Mouse (Mus musculus): ENCODE results near the gene Lypla2. TPM values are rescaled to one million over a fixed set of nuclear protein-coding genes. Genes with fewer than 3 reads are reported as not detected.
"Not testable (repeated sequence)": the region's sequence is repeated elsewhere in the genome, so short reads cannot be mapped to it uniquely, and the experiment has no call there.

Lypla2 gene
- polyA plus RNA-seq, 1 experiment from 2014 or later = 204 TPM

DNA sequence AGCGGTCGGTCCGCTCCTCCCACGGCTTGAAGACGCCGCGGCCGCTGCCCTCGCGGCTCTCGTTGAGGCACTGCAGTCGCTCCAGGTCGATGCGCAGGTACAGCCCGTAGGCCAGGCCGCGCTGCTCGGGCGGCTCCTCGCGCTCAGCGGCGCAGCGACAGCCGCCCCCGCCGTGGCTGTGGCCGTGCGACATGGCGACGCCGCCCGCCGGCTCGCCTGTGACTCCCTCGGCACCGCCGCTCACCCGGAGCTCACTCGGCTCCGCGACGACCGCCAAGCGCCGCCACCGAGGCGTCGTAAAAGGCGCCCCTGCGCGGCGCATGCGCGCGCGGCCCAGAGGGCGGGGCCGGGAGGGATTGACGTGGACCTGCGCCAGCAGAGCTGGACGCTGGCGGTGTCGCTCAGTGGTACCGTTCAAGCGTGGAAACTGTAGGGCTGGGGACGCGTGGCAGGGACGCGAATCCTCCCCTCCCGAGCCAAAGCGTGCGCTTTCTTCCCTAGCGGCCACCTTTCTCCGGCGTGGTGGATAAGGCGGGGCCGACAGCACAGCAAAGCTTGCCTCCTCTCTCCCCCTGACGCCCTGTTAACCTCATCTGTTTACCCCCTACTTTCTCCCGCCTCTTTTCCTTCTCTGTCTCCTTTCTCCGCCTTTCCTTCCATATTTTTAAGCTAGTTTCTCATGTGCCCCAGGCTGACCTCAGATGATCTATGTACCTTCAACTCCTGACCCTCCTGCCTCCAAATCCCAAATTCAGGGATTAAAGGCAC lies 14.7 kb upstream of the Lypla2 start, which contains the start of gene Pithd1:
Pithd1 (minus strand) TSS at position 322 of the 768 bp plus-strand sequence.
- H3K9me3 ChIP-seq = no peaks in the 10 kb centered on the region

GRCm38 (mm10) chr4:135986301-135986942 lies 14.0 kb upstream of the Lypla2 start:
- no peak for DNase-seq (ENCODE audit: extremely low spot score, low spot score)
- 10% methylated on average over 23 of the region's 23 CpGs for WGBS
- peak overlapping the region; percentile 99 for H3K4me3 ChIP-seq

More for the DNA sequence above, 14.7 kb upstream of the Lypla2 start, which contains the start of gene Pithd1:
- DNase-seq (ENCODE audit: extremely low spot score, low spot score) = peak; percentile 89
- peaks cover 34% of the 10 kb centered on the region for H3K36me3 ChIP-seq (replicated peaks)
- no peaks in the 10 kb centered on the region for H3K27me3 ChIP-seq (ENCODE audit: poor library complexity, severe bottlenecking)
- peak within 1 kb of the TSS; percentile 99 for H3K4me3 ChIP-seq
- H3K4me1 ChIP-seq = peaks cover 30% of the 10 kb centered on the region
- WGBS = under 1% methylated on average over 80 of the region's 81 CpGs
- peak within 1 kb of the TSS; percentile 94 for H3K27ac ChIP-seq

GRCm38 (mm10) chr4:135985769-135986168 lies 13.3 kb upstream of the Lypla2 start:
- peaks cover 47% of the 10 kb centered on the region for H3K36me3 ChIP-seq (replicated peaks)
- no peaks in the 10 kb centered on the region for H3K27me3 ChIP-seq (ENCODE audit: poor library complexity, severe bottlenecking)
- no peaks in the 10 kb centered on the region for H3K9me3 ChIP-seq
- WGBS = 92% methylated on average over 7 of the region's 7 CpGs
- peak overlapping the region; percentile 99 for H3K4me3 ChIP-seq
- DNase-seq (ENCODE audit: extremely low spot score, low spot score) = no peak
- peaks cover 30% of the 10 kb centered on the region for H3K4me1 ChIP-seq
- 0 out of 2 replicates have a peak overlapping the region, but pooled peaks have one; percentile 94 for H3K27ac ChIP-seq

More at GRCm38 (mm10) chr4:135986301-135986942, 14.0 kb upstream of the Lypla2 start:
- H3K27ac ChIP-seq = peak overlapping the region; percentile 94
- H3K36me3 ChIP-seq (replicated peaks) = peaks cover 41% of the 10 kb centered on the region
- no peaks in the 10 kb centered on the region for H3K9me3 ChIP-seq
- H3K4me1 ChIP-seq = peaks cover 30% of the 10 kb centered on the region
- H3K27me3 ChIP-seq (ENCODE audit: poor library complexity, severe bottlenecking) = no peaks in the 10 kb centered on the region

DNA sequence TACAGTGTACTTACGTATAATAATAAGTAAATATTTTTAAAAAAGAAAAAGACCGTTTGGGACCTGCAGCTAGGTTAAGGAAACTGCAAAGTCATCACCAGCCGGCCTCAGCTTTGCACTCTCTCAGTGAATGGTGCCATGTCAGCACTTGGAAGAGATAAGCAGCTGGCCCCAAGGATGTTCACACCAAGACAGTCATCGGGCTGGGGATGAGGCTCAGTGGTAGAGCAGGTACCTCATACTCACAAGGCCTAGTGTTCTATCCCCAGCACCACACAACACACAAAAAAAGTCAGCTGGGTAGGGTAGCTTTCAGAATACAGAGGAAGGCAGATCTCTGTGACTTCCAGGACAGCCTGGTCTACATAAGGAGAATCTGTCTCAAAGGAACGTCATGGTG lies 12.8 kb upstream of the Lypla2 start:
- Histone ChIP-seq H3K9me3 (no peaks in the 10 kb centered on the region), H3K27me3 (ENCODE audit: poor library complexity, severe bottlenecking) (no peaks in the 10 kb centered on the region), H3K4me3 (peak overlapping the region; percentile 99; the same call in 1 of the 2 replicates), H3K36me3 (replicated peaks) (peaks cover 53% of the 10 kb centered on the region), H3K27ac (no peak overlapping the region), H3K4me1 (peaks cover 30% of the 10 kb centered on the region)
- DNase-seq (ENCODE audit: extremely low spot score, low spot score) = no peak
- WGBS = 90% methylated on average over 5 of the region's 5 CpGs

- no peak for DNase-seq (ENCODE audit: extremely low spot score, low spot score)
- Histone ChIP-seq H3K4me3 (no peak overlapping the region), H3K27ac (no peak overlapping the region), H3K36me3 (replicated peaks) (peaks cover 57% of the 10 kb centered on the region), H3K4me1 (peaks cover 30% of the 10 kb centered on the region), H3K27me3 (ENCODE audit: poor library complexity, severe bottlenecking) (no peaks in the 10 kb centered on the region), H3K9me3 (no peaks in the 10 kb centered on the region)
- WGBS = 90% methylated on average over 5 of the region's 5 CpGs
Observed at GRCm38 (mm10) chr4:135984556-135984955, 12.1 kb upstream of the Lypla2 start.

GRCm38 (mm10) chr4:135981524-135982063 lies 9.2 kb upstream of the Lypla2 start:
- Histone ChIP-seq H3K27me3 (ENCODE audit: poor library complexity, severe bottlenecking) (no peaks in the 10 kb centered on the region), H3K4me3 (no peak overlapping the region), H3K4me1 (peaks cover 15% of the 10 kb centered on the region), H3K9me3 (no peaks in the 10 kb centered on the region), H3K27ac (no peak overlapping the region), H3K36me3 (replicated peaks) (peaks cover 84% of the 10 kb centered on the region)
- DNase-seq (ENCODE audit: extremely low spot score, low spot score) = no peak
- 76% methylated on average over 7 of the region's 7 CpGs for WGBS

DNA sequence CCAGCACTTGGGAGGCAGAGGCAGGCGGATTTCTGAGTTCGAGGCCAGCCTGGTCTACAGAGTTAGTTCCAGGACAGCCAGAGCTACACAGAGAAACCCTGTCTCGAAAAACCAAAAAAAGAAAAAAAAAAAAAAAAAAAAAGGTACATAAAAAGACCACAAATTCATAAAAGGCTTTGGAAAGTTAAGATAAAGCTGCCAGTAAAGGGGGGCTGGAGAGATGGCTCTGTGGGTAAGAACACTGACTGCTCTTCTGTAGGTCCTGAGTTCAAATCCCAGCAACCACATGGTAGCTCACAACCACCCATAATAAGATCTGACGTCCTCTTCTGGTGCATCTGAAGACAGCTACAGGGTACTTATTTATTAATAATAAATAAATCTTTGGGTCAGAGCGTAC lies 7.8 kb upstream of the Lypla2 start:
- not testable (repeated sequence) for H3K27me3 ChIP-seq (ENCODE audit: poor library complexity, severe bottlenecking); DNase-seq (ENCODE audit: extremely low spot score, low spot score); H3K27ac ChIP-seq; H3K9me3 ChIP-seq; H3K4me1 ChIP-seq; H3K4me3 ChIP-seq
- peaks cover 95% of the 10 kb centered on the region for H3K36me3 ChIP-seq (replicated peaks)
- WGBS = 93% methylated on average over 5 of the region's 5 CpGs

- peaks cover 19% of the 10 kb centered on the region for H3K4me1 ChIP-seq
- no peaks in the 10 kb centered on the region for H3K9me3 ChIP-seq
- no peak overlapping the region for H3K4me3 ChIP-seq
- H3K27ac ChIP-seq = no peak overlapping the region
- peaks cover 72% of the 10 kb centered on the region for H3K36me3 ChIP-seq (replicated peaks)
- no peaks in the 10 kb centered on the region for H3K27me3 ChIP-seq (ENCODE audit: poor library complexity, severe bottlenecking)
- WGBS = 96% methylated on average over 12 of the region's 12 CpGs
- DNase-seq (ENCODE audit: extremely low spot score, low spot score) = no peak
Observed at GRCm38 (mm10) chr4:135976146-135976545, 3.7 kb upstream of the Lypla2 start.

- H3K4me1 ChIP-seq = peaks cover 34% of the 10 kb centered on the region
- no peaks in the 10 kb centered on the region for H3K9me3 ChIP-seq
- peaks cover 73% of the 10 kb centered on the region for H3K36me3 ChIP-seq (replicated peaks)
- WGBS = 76% methylated on average over 13 of the region's 13 CpGs
- no peaks in the 10 kb centered on the region for H3K27me3 ChIP-seq (ENCODE audit: poor library complexity, severe bottlenecking)
- no peak for DNase-seq (ENCODE audit: extremely low spot score, low spot score)
- H3K27ac ChIP-seq = peak overlapping the region; percentile 93
- H3K4me3 ChIP-seq = peak overlapping the region; percentile 100
Observed at GRCm38 (mm10) chr4:135972911-135973811, 735 bp upstream of the Lypla2 start.

DNA sequence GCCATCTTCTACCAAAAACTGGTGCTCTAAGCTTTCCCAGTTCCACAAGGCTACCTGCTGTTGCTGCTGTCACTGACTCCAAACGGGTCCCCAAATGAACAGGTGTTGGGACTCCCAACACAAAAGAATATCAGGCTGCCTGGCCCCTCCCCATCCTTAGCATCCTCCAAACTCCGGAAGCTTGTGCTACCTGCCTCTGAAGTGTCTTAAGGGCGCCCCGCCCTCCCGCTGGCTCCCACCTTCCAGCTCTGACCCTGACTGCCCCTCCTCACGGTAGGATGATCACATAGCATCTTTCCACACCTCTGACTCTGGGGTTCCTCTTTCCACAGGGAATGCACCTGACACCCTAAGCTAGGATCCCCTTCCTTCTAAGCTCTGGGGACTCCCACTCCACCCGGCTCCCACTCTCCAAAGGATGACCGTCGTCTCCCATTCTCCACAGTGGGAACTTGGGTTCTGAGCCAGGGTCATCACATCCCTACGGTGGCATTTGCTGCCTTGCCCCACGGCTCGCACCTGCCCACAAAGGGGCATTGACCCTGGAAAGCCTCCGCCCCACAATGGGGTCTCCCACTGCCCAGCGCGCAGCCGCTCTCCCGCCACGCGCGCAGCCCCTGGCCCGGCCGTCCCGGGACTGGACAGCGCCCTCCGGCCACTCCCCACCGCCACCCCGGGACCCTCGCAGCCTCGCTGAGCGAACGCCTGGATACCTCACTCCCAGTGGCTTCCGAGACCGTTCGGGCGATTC lies 446 bp downstream of the Lypla2 start:
- peaks cover 75% of the 10 kb centered on the region for H3K36me3 ChIP-seq (replicated peaks)
- no peaks in the 10 kb centered on the region for H3K27me3 ChIP-seq (ENCODE audit: poor library complexity, severe bottlenecking)
- peak overlapping the region; percentile 100 for H3K4me3 ChIP-seq
- no peaks in the 10 kb centered on the region for H3K9me3 ChIP-seq
- H3K27ac ChIP-seq = peak overlapping the region; percentile 93
- no peak for DNase-seq (ENCODE audit: extremely low spot score, low spot score)
- WGBS = under 1% methylated on average over 35 of the region's 35 CpGs
- peaks cover 35% of the 10 kb centered on the region for H3K4me1 ChIP-seq

DNA sequence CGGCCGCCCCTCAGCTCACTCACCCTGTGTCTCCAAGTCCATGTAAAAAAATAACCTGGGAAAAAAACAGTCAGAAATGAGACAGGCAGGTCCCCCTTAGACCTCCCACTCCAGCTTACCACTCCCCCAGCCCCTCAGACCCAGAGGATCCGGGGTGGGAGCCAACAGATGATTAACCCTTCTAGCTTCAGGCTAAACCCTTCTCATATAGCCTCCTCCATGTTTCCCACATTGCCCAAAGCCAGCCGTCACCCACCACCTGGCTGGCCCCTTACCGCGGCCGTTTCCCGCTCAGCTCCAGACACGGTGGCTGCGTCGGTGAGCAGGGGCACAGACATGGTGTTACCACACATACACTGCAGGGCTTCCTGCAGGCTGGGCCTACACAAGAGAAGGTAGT lies 1.8 kb downstream of the Lypla2 start:
- H3K9me3 ChIP-seq = no peaks in the 10 kb centered on the region
- no peak for DNase-seq (ENCODE audit: extremely low spot score, low spot score)
- H3K27me3 ChIP-seq (ENCODE audit: poor library complexity, severe bottlenecking) = no peaks in the 10 kb centered on the region
- WGBS = 92% methylated on average over 11 of the region's 11 CpGs
- H3K4me3 ChIP-seq = peak overlapping the region; percentile 100; the same call in 1 of the 2 replicates
- H3K36me3 ChIP-seq (replicated peaks) = peaks cover 75% of the 10 kb centered on the region
- H3K27ac ChIP-seq = no peak overlapping the region
- peaks cover 38% of the 10 kb centered on the region for H3K4me1 ChIP-seq
